Mouse (Mus musculus) kidney, postnatal 10 days (tissue): ENCODE results near the gene Cnot3.
"Not testable (repeated sequence)": the region's sequence is repeated elsewhere in the genome, so short reads cannot be mapped to it uniquely, and the experiment has no call there.

Source experiments
- DNase-seq: peaks from one replicate; pipeline ENCODE4 v3.0.0; 2021; ENCODE audit warnings: mixed read lengths

The Cnot3 gene

GRCm38 (mm10) chr7:3703148-3703878, 58.2 kb downstream of the Cnot3 start:
- DNase-seq: no peak

- DNase-seq: peak; percentile 98
These were observed 58.9 kb downstream of the Cnot3 start, which contains the start of gene Rps9 for GRCm38 (mm10) chr7:3703879-3704441. Rps9 (plus strand) TSS chr7:3703993.

- DNase-seq: no peak
These were observed 59.4 kb downstream of the Cnot3 start for GRCm38 (mm10) chr7:3704475-3704874.

- not testable (repeated sequence) for DNase-seq
These were observed 60.4 kb downstream of the Cnot3 start for GRCm38 (mm10) chr7:3705461-3705860.

GRCm38 (mm10) chr7:3705911-3706310, 60.8 kb downstream of the Cnot3 start:
- no peak for DNase-seq

GRCm38 (mm10) chr7:3706343-3706934, 61.4 kb downstream of the Cnot3 start:
- DNase-seq: no peak

- DNase-seq: no peak
These were observed 62.0 kb downstream of the Cnot3 start for GRCm38 (mm10) chr7:3707027-3707426.

GRCm38 (mm10) chr7:3707568-3708413, 62.7 kb downstream of the Cnot3 start:
- DNase-seq: no peak

GRCm38 (mm10) chr7:3708447-3708980, 63.4 kb downstream of the Cnot3 start:
- not testable (repeated sequence) for DNase-seq

GRCm38 (mm10) chr7:3709000-3709399, 63.9 kb downstream of the Cnot3 start:
- no peak for DNase-seq
